Mouse (Mus musculus) liver, embryonic 16.5 days (tissue): ENCODE measurements around the gene Ptpn13. TPM values are rescaled to one million over a fixed set of nuclear protein-coding genes. Genes with fewer than 3 reads are reported as not detected.

Experiments
- ATAC-seq: fragments of 200-750 bp; cut with Nextera tagmentation; 2 replicates; pipeline ENCODE4 v1.8.0; 2017; ENCODE audit warnings: low read depth, mild to moderate bottlenecking, moderate number of reproducible peaks, moderate library complexity
- H3K27ac ChIP-seq: fragments of 300-500 bp; sonication (generic); 2 replicates; pipeline ENCODE4 v1.5.1; 2014; ENCODE audit warnings: mild to moderate bottlenecking, low read length
- H3K27me3 ChIP-seq: fragments of 300-500 bp; sonication (generic); 2 replicates; pipeline ENCODE4 v1.6.1; 2014; ENCODE audit warnings: low read depth, low read length, mixed read lengths; ENCODE audit not compliant: control insufficient read depth, insufficient read depth
- H3K36me3 ChIP-seq: fragments of 300-500 bp; sonication (generic); 2 replicates; pipeline ENCODE4 v1.6.1; 2014; ENCODE audit warnings: mild to moderate bottlenecking; ENCODE audit not compliant: control insufficient read depth, insufficient read depth
- H3K4me1 ChIP-seq: fragments of 300-500 bp; sonication (generic); 2 replicates; pipeline ENCODE4 v1.6.1; 2014; ENCODE audit warnings: low read depth, low read length, mixed read lengths; ENCODE audit not compliant: control insufficient read depth
- H3K4me2 ChIP-seq: fragments of 300-500 bp; sonication (generic); 2 replicates; pipeline ENCODE4 v1.6.1; 2014; ENCODE audit warnings: low read depth, low read length, mixed read lengths
- H3K4me3 ChIP-seq: fragments of 300-500 bp; sonication (generic); 2 replicates; pipeline ENCODE4 v1.5.1; 2014; ENCODE audit warnings: low read depth, mild to moderate bottlenecking, low read length
- H3K9ac ChIP-seq: fragments of 300-500 bp; sonication (generic); 2 replicates; pipeline ENCODE4 v1.6.1; 2014; ENCODE audit warnings: low read depth, low read length
- H3K9me3 ChIP-seq: fragments of 300-500 bp; sonication (generic); replicated peaks from 2 replicates; pipeline ENCODE4 v1.6.1; 2016; ENCODE audit warnings: low read length; ENCODE audit not compliant: control insufficient read depth
- WGBS: fragments of 180-500 bp; shearing (Covaris S2); extraction: QIAGEN DNeasy Blood & Tissue Kit; methylation state at CpG from one replicate; pipeline ENCODE4 v1.1.7; 2014; ENCODE audit not compliant: insufficient replicate concordance; 5-methylcytosine and 5-hydroxymethylcytosine counted together
- polyA plus RNA-seq: library from polyadenylated mRNA; unstranded; fragments of >200 nt; fragmentation: Nextera tagmentation; extraction: Ambion mirVana; gene quantifications from 2 replicates; pipeline ENCODE4 v1.2.1, GENCODE M21; 2015

Gene Ptpn13
- polyA plus RNA-seq, 1 experiment from 2014 or later: 0.78 TPM

- Histone ChIP-seq H3K4me2 (no peak overlapping the region), H3K4me1 (no peaks in the 10 kb centered on the region), H3K4me3 (no peak overlapping the region), H3K27me3 (no peaks in the 10 kb centered on the region), H3K9ac (no peak overlapping the region), H3K9me3 (no peaks in the 10 kb centered on the region), H3K36me3 (no peaks in the 10 kb centered on the region), H3K27ac (no peak overlapping the region)
- no peak for ATAC-seq
- 65% methylated on average over 4 of the region's 4 CpGs for WGBS
Measured at GRCm38 (mm10) chr5:103568034-103568433, 143.0 kb downstream of the Ptpn13 start.

DNA sequence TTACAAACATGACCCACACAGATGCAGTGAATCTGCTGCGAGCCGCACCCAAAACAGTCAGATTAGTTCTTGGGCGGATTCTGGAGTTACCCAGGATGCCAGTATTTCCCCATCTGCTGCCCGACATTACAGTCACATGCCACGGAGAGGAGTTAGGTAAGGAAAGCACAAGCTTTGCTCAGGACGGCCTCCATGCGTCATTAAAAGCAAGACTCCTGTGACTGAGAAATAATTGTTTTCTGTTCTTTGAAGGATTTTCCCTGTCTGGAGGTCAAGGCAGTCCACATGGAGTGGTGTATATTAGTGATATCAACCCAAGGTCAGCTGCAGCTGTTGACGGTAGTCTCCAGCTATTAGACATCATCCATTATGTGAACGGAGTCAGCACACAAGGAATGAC is 144.5 kb downstream of the Ptpn13 start:
- H3K9me3 ChIP-seq: no peaks in the 10 kb centered on the region
- H3K4me2 ChIP-seq: no peak overlapping the region
- H3K4me1 ChIP-seq: no peaks in the 10 kb centered on the region
- no peak overlapping the region for H3K27ac ChIP-seq
- H3K9ac ChIP-seq: no peak overlapping the region
- H3K4me3 ChIP-seq: no peak overlapping the region
- ATAC-seq: no peak
- WGBS: 67% methylated on average over 9 of the region's 9 CpGs
- H3K36me3 ChIP-seq: no peaks in the 10 kb centered on the region
- no peaks in the 10 kb centered on the region for H3K27me3 ChIP-seq

GRCm38 (mm10) chr5:103579680-103580420 is 154.9 kb downstream of the Ptpn13 start:
- Histone ChIP-seq H3K4me1 (no peaks in the 10 kb centered on the region), H3K36me3 (no peaks in the 10 kb centered on the region), H3K9me3 (no peaks in the 10 kb centered on the region), H3K27ac (no peak overlapping the region), H3K27me3 (no peaks in the 10 kb centered on the region), H3K4me2 (no peak overlapping the region), H3K4me3 (no peak overlapping the region), H3K9ac (no peak overlapping the region)
- ATAC-seq: no peak
- 57% methylated on average over 11 of the region's 11 CpGs for WGBS

GRCm38 (mm10) chr5:103587219-103587618 is 162.2 kb downstream of the Ptpn13 start:
- H3K9ac ChIP-seq: no peak overlapping the region
- no peaks in the 10 kb centered on the region for H3K4me1 ChIP-seq
- ATAC-seq: no peak
- no peaks in the 10 kb centered on the region for H3K27me3 ChIP-seq
- H3K4me2 ChIP-seq: no peak overlapping the region
- no peaks in the 10 kb centered on the region for H3K36me3 ChIP-seq
- WGBS: 65% methylated on average over 7 of the region's 7 CpGs
- H3K4me3 ChIP-seq: no peak overlapping the region
- H3K9me3 ChIP-seq: no peaks in the 10 kb centered on the region
- no peak overlapping the region for H3K27ac ChIP-seq

DNA sequence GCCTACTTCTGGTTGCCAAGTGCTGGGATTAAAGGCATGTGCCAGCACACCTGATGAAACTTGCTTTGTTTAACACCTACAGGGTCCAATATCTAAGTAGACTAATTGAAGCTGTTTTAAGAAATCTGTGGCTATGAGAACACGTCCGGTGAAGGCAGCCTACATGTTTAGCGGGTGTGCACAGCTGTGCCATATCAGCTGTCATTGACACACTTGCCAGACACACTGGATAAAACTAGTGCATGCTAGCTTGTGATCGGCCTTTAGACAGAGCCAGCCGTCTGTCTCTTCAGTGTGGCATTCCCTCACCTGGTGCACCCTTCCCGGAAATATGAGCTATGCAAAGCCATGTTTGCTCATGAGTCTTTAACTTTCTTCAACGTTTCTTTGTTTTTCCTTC is 166.9 kb downstream of the Ptpn13 start:
- Histone ChIP-seq H3K27ac (no peak overlapping the region), H3K27me3 (no peaks in the 10 kb centered on the region), H3K9ac (no peak overlapping the region), H3K4me3 (no peak overlapping the region), H3K9me3 (no peaks in the 10 kb centered on the region), H3K36me3 (no peaks in the 10 kb centered on the region), H3K4me1 (no peaks in the 10 kb centered on the region), H3K4me2 (no peak overlapping the region)
- 69% methylated on average over 7 of the region's 7 CpGs for WGBS
- no peak for ATAC-seq

DNA sequence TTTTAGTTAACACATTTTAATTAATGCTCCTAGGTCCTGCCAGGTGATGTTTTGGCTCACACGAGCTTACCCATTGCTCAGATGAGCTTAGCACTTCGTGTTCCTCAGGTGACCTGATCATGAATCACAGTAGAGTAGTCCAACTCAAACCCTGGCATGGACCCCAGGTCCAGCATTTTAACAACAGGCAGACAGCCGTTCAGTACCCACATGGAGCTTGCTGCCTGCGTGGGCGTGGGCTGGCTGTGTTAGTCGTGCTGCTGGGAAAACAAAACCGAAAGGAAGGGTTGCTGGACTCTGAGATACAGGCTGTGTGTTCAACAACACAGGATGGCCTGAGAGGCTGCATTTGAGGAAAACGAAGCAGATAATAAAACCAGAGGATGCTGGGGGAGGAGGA is 167.7 kb downstream of the Ptpn13 start:
- Histone ChIP-seq H3K36me3 (no peaks in the 10 kb centered on the region), H3K4me1 (no peaks in the 10 kb centered on the region), H3K9ac (no peak overlapping the region), H3K4me3 (no peak overlapping the region), H3K4me2 (no peak overlapping the region), H3K27me3 (no peaks in the 10 kb centered on the region), H3K9me3 (no peaks in the 10 kb centered on the region), H3K27ac (no peak overlapping the region)
- no peak for ATAC-seq
- WGBS: 46% methylated on average over 8 of the region's 8 CpGs

- no peaks in the 10 kb centered on the region for H3K4me1 ChIP-seq
- no peaks in the 10 kb centered on the region for H3K36me3 ChIP-seq
- 62% methylated on average over 9 of the region's 9 CpGs for whole genome bisulfite sequencing
- H3K4me2 ChIP-seq: no peak overlapping the region
- no peak overlapping the region for H3K9ac ChIP-seq
- ATAC-seq: no peak
- H3K27ac ChIP-seq: no peak overlapping the region
- no peaks in the 10 kb centered on the region for H3K9me3 ChIP-seq
- no peak overlapping the region for H3K4me3 ChIP-seq
- H3K27me3 ChIP-seq: no peaks in the 10 kb centered on the region
Measured at GRCm38 (mm10) chr5:103593575-103593974, 168.6 kb downstream of the Ptpn13 start.

DNA sequence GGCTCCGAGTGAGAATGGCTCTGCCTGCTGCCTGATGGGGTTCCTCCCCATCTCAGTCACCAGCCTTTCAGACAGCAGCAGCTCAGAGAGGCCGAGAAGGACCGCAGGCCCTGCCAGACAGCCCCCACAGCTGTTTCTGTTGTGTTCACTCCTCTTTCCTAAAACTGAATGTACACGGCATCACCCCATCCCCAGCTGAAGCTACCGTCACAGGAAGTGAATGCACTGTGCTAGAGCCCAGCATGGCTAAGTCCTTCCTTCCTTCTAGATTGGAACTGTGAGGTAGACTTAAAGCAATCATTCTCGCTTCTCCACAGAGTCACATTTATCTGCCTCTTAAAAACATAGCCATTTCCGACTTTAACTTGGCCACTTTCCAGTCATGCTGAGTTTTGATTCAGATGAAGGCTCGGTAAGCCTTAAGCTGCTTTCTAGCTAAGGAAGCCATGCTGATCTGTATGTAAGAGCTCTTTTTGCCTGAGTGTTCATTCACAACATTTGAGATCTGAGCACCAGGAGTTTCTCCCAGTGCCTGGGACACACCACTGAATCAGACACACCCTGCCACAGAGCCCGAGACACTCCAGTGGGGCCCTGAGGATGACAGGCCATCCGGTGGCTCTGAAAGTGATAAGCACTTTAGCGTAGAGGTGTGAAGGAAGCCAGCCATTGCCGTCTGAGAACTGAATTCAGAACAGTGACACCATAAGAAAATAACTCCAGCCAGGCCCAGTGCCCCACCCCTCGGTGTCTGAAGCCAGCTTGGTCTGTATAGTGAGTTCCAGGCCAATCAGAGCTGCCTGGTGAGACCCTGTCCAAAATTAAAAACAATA is 170.6 kb downstream of the Ptpn13 start:
- Histone ChIP-seq H3K9me3 (no peaks in the 10 kb centered on the region), H3K9ac (no peak overlapping the region), H3K27me3 (no peaks in the 10 kb centered on the region), H3K36me3 (no peaks in the 10 kb centered on the region), H3K4me1 (no peaks in the 10 kb centered on the region), H3K4me3 (no peak overlapping the region), H3K4me2 (no peak overlapping the region), H3K27ac (no peak overlapping the region)
- 34% methylated on average over 13 of the region's 13 CpGs for WGBS
- no peak for ATAC-seq

DNA sequence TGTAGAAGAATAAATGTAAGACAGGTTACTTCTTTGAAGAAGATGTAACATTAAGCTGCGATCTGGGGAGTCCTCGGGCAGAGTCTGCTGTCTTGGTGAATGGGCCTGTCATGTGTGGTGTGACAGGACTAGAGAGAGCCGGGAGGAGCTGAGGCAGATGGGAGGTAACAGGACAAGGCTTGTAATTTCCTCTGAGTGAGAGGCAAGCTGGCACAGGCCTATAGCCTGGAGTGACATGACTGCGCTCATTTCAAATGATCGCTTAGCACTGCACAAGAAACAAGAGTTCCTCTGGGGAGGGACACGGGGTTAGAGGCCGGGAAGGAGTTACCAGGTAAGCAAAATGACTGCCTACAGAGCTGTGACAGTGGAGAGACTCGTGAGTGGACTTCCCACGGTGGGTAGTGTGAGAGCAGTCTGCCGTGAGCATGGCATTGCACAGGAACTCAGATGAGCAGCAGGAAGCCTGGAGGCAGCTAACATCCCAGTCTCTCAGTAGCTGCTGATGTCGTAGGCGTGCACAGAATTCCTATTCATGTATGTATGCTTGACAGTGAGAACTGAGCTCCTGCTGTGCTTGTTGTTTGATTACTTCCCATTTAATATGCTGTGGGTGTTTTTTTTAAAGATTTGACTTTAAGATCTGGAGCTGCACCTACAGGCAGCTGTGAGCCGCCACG is 171.6 kb downstream of the Ptpn13 start:
- no peak overlapping the region for H3K4me2 ChIP-seq
- H3K4me3 ChIP-seq: no peak overlapping the region
- H3K36me3 ChIP-seq: no peaks in the 10 kb centered on the region
- no peaks in the 10 kb centered on the region for H3K27me3 ChIP-seq
- 67% methylated on average over 14 of the region's 14 CpGs for WGBS
- H3K27ac ChIP-seq: no peak overlapping the region
- no peaks in the 10 kb centered on the region for H3K9me3 ChIP-seq
- no peaks in the 10 kb centered on the region for H3K4me1 ChIP-seq
- no peak overlapping the region for H3K9ac ChIP-seq
- ATAC-seq: no peak
